Mouse (Mus musculus) hindbrain, embryonic 14.5 days (tissue): Measurements from ENCODE around the gene Sap30l. TPM values are rescaled to one million over a fixed set of nuclear protein-coding genes. Genes with fewer than 3 reads are reported as not detected.
"Not testable (repeated sequence)": the region's sequence is repeated elsewhere in the genome, so short reads cannot be mapped to it uniquely, and the experiment has no call there.

Source experiments
- ATAC-seq: fragments of 200-750 bp; cut with Nextera tagmentation; 2 replicates; pipeline ENCODE4 v1.8.0; 2017; ENCODE audit warnings: moderate number of reproducible peaks, mild to moderate bottlenecking, moderate TSS enrichment, moderate library complexity; ENCODE audit not compliant: low FRiP score
- DNase-seq: peaks from one replicate; pipeline ENCODE4 v3.0.0-alpha.2; 2015; ENCODE audit warnings: low spot score
- H3K27ac ChIP-seq: fragments of 300-500 bp; sonication (generic); 2 replicates; pipeline ENCODE4 v1.5.1; 2014; ENCODE audit warnings: mild to moderate bottlenecking, moderate library complexity
- H3K27me3 ChIP-seq: fragments of 300-500 bp; sonication (generic); 2 replicates; pipeline ENCODE4 v1.6.1; 2014; ENCODE audit warnings: mild to moderate bottlenecking, low read length, mixed read lengths; ENCODE audit not compliant: control insufficient read depth, insufficient read depth
- H3K36me3 ChIP-seq: fragments of 300-500 bp; sonication (generic); replicated peaks from 2 replicates; pipeline ENCODE4 v1.6.1; 2014; ENCODE audit not compliant: control insufficient read depth, insufficient read depth
- H3K4me1 ChIP-seq: fragments of 300-500 bp; sonication (generic); replicated peaks from 2 replicates; pipeline ENCODE4 v1.6.1; 2014; ENCODE audit warnings: antibody characterized with exemption, low read length, mixed read lengths; ENCODE audit not compliant: control insufficient read depth, insufficient read depth
- H3K4me2 ChIP-seq: fragments of 300-500 bp; sonication (generic); replicated peaks from 2 replicates; pipeline ENCODE4 v1.6.1; 2014; ENCODE audit warnings: mild to moderate bottlenecking, moderate library complexity
- H3K4me3 ChIP-seq: fragments of 300-500 bp; sonication (generic); replicated peaks from 2 replicates; pipeline ENCODE4 v1.5.1; 2014; ENCODE audit warnings: mild to moderate bottlenecking, low read length
- H3K9ac ChIP-seq: fragments of 300-500 bp; sonication (generic); 2 replicates; pipeline ENCODE4 v1.6.1; 2014
- H3K9me3 ChIP-seq: fragments of 300-500 bp; sonication (generic); 2 replicates; pipeline ENCODE4 v1.6.1; 2016; ENCODE audit warnings: low read length; ENCODE audit not compliant: control insufficient read depth
- WGBS: fragments of 180-500 bp; shearing (Covaris S2); extraction: QIAGEN DNeasy Blood & Tissue Kit; methylation state at CpG from one replicate; pipeline ENCODE4 v1.1.7; 2014; 5-methylcytosine and 5-hydroxymethylcytosine counted together
- polyA plus RNA-seq: library from polyadenylated mRNA; unstranded; fragments of >200 nt; fragmentation: Nextera tagmentation; extraction: Ambion mirVana; gene quantifications from 2 replicates; pipeline ENCODE4 v1.2.1, GENCODE M21; 2014

The Sap30l gene
- polyA plus RNA-seq, 1 experiment from 2014 or later, result 12.6 TPM

GRCm38 (mm10) chr11:57846421-57847363 lies 45.3 kb downstream of the Sap30l start:
- H3K4me1 ChIP-seq, H3K4me3 ChIP-seq, ATAC-seq, DNase-seq, H3K4me2 ChIP-seq, H3K9ac ChIP-seq, H3K36me3 ChIP-seq, H3K9me3 ChIP-seq, H3K27ac ChIP-seq: not testable (repeated sequence)
- 80% methylated on average over 8 of the region's 9 CpGs for WGBS
- peaks cover 21% of the 10 kb centered on the region for H3K27me3 ChIP-seq

DNA sequence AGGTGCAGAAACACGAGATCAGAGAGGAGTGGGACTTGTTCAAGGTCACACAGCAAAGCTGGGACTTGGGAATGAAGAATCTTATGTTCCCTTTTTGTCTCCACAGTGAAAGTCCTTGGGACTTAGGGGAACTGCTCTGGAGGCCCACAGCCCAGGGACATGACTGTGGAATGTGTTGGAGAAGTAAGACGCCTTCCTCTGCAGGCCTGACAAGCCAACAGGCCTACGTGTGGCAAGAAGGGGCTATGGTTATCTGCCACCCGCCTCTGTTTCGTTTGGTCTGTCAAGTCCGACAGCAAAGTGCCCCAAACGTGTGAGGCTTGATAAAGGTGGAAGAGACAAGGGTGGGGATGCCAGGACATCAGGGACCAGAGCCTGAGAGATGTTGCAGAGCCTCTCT lies 46.0 kb downstream of the Sap30l start:
- H3K27me3 ChIP-seq, result peaks cover 14% of the 10 kb centered on the region
- DNase-seq, result no peak
- WGBS, result 73% methylated on average over 7 of the region's 7 CpGs
- no peak overlapping the region for H3K9ac ChIP-seq
- H3K27ac ChIP-seq, result no peak overlapping the region
- ATAC-seq, result no peak
- no peak overlapping the region for H3K4me2 ChIP-seq
- H3K4me3 ChIP-seq, result no peak overlapping the region
- no peaks in the 10 kb centered on the region for H3K4me1 ChIP-seq
- H3K36me3 ChIP-seq, result no peaks in the 10 kb centered on the region
- no peaks in the 10 kb centered on the region for H3K9me3 ChIP-seq

DNA sequence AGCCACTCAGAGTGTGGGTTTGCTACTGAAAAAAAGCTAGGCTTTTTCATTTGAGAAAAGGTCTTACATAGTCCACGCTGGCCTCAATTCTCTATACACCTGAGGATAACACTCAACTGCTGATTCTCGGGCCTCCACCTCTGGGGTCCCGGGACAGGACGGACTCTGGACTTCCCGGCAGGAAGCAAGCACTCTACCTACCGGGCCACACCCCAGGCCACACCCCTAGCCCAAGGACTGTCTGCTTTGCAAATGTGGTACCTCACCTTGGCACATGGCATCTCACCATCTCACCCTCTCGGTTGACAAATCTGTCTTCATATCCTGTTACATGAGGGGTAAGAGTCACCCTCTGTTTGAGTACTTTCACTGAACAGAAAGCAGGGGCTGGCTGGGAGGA lies 48.9 kb downstream of the Sap30l start:
- DNase-seq (no peak), ATAC-seq (no peak)
- no peak overlapping the region for H3K9ac ChIP-seq
- 0 out of 2 replicates have a peak, but pooled peaks cover 5% of the 10 kb centered on the region for H3K27me3 ChIP-seq
- H3K9me3 ChIP-seq, result no peaks in the 10 kb centered on the region
- 71% methylated on average over 7 of the region's 7 CpGs for WGBS
- H3K4me2 ChIP-seq, result no peak overlapping the region
- H3K36me3 ChIP-seq, result no peaks in the 10 kb centered on the region
- H3K4me1 ChIP-seq, result no peaks in the 10 kb centered on the region
- no peak overlapping the region for H3K4me3 ChIP-seq
- H3K27ac ChIP-seq, result no peak overlapping the region

DNA sequence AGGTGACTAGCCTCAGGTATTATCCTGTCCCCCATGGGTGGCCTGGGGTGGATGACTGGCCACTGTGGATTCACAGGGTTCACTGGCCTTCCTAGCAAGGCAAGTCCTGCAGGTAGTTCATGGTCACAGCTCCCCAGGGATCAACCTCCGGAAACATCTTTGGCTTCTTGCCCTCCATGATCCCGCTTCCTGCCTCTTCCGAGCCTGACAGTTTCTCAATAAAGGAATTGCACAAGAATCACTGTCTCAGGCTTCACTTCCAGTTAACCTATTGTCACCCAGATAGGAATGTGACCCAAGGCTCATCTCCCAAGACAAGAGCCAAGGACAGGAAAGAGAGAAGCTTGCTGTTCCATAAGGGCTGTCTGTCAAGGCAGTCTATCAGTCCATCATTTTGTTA lies 49.5 kb downstream of the Sap30l start:
- 45% methylated on average over 3 of the region's 3 CpGs for WGBS
- H3K27ac ChIP-seq, result no peak overlapping the region
- no peaks in the 10 kb centered on the region for H3K4me1 ChIP-seq
- H3K36me3 ChIP-seq, result no peaks in the 10 kb centered on the region
- H3K4me3 ChIP-seq, result no peak overlapping the region
- no peak overlapping the region for H3K9ac ChIP-seq
- 0 out of 2 replicates have a peak, but pooled peaks cover 5% of the 10 kb centered on the region for H3K27me3 ChIP-seq
- no peak for ATAC-seq
- H3K9me3 ChIP-seq, result no peaks in the 10 kb centered on the region
- no peak overlapping the region for H3K4me2 ChIP-seq
- no peak for DNase-seq

GRCm38 (mm10) chr11:57853571-57853970 lies 52.1 kb downstream of the Sap30l start:
- no peaks in the 10 kb centered on the region for H3K4me1 ChIP-seq
- H3K36me3 ChIP-seq, result no peaks in the 10 kb centered on the region
- no peak overlapping the region for H3K27ac ChIP-seq
- 76% methylated on average over 6 of the region's 6 CpGs for WGBS
- DNase-seq (no peak), ATAC-seq (no peak)
- no peak overlapping the region for H3K4me3 ChIP-seq
- no peaks in the 10 kb centered on the region for H3K9me3 ChIP-seq
- H3K9ac ChIP-seq, result no peak overlapping the region
- H3K4me2 ChIP-seq, result no peak overlapping the region
- H3K27me3 ChIP-seq, result 0 out of 2 replicates have a peak, but pooled peaks cover 5% of the 10 kb centered on the region

DNA sequence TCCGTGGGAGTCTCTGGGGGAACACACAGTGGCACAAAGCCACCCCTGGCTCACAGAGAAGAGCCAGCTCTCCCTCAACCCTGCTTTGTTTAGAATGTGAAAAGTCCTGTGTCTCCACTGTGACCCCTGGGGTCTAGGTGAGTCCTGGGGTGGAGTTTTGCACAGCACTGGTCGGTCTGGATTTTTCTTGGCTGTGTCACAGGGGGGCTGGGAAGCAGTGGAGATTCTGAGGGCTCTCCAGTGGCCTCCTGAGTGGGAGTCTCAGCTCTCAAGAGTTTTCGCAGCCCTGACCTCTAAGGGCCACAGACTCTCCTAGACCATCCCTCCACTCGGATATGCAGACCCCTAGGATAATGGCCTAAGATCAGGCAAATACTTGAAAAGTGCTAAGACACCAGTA lies 56.3 kb downstream of the Sap30l start:
- H3K4me1 ChIP-seq, result no peaks in the 10 kb centered on the region
- no peak overlapping the region for H3K4me3 ChIP-seq
- no peak for DNase-seq
- H3K27me3 ChIP-seq, result no peaks in the 10 kb centered on the region
- H3K36me3 ChIP-seq, result no peaks in the 10 kb centered on the region
- no peak overlapping the region for H3K4me2 ChIP-seq
- H3K9ac ChIP-seq, result no peak overlapping the region
- ATAC-seq, result no peak
- H3K9me3 ChIP-seq, result no peaks in the 10 kb centered on the region
- WGBS, result 38% methylated on average over 4 of the region's 4 CpGs
- no peak overlapping the region for H3K27ac ChIP-seq

Other genes starting within 250 kb of the Sap30l start
- gene Galnt10, start 156.2 kb upstream of the Sap30l start, polyA plus RNA-seq, result 8.8 and 9.8 TPM in 2 replicates
- not detected in 2 replicates for gene Hand1, start 31.2 kb downstream of the Sap30l start, polyA plus RNA-seq
- 19.6 and 21.3 TPM in 2 replicates for gene Larp1, start 207.4 kb downstream of the Sap30l start, polyA plus RNA-seq